Mouse (Mus musculus) MEL-GATA-1-ER (cell line): Measurements from ENCODE around the gene Serpinb2.

ENCODE experiments used
- DNase-seq: peaks from one replicate; pipeline ENCODE4 v3.0.0-alpha.2; 2012; ENCODE audit warnings: low read depth; ENCODE audit errors: extremely low read depth

The Serpinb2 gene

DNA sequence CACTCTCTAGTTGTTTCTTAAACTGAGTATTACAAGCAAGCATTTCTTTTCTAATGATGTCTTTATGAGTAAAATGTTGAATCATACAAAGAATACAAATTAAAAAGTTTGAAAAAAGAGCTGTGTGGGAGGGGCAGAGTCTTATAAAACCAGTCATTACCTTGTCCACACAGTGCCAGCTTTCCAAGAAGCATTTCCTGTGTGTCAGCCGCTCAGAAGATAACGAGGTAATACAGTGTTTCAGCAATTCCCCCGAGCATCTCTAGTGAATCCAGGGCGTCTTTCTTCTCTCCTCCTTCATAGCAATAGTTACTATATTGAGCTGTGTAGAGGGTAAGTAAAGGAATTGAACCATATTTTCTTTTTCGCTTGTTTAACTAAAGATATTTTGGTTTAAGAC is at the start of gene Serpinb2:
Serpinb2 (plus strand) TSS at position 172 of the 400 bp plus-strand sequence.
- DNase-seq: no peak

DNA sequence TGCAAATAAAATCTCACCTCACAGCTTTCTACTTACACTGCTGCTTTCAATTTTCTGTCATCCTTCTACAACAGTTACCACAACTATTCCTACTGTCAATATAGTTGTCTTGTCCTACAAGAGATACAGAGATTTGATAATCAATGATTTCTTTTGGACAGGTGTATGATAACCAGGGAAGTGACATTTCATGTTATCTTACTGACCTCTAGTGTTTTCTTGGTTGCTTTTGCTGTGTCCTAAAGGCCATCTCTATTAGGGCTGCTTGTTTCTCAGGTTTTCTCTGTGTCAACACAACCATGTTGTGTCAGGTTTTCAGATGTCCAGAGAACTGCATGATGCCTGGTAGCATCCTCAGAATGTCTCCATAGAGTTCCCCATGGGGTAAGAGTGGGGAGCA is 31.3 kb upstream of the Serpinb2 start:
- no peak for DNase-seq

DNA sequence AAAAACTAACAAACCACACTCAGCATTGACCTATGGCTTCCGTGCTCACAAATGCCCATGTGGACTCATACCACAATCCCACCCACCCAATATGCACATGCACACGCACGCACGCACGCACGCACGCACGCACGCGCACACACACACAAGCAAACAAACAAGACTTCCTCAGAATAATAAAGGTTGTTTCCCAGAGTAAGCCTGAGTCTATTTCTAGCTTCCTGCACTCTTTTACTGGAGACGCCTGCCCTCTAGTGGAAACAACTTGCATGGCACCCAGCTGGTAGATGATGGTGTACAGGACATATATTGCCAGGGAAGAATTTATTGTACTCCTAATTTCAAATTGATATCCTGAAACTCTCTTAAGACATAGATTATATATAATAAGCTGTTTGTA is 29.8 kb upstream of the Serpinb2 start:
- DNase-seq: peak; percentile 84

DNA sequence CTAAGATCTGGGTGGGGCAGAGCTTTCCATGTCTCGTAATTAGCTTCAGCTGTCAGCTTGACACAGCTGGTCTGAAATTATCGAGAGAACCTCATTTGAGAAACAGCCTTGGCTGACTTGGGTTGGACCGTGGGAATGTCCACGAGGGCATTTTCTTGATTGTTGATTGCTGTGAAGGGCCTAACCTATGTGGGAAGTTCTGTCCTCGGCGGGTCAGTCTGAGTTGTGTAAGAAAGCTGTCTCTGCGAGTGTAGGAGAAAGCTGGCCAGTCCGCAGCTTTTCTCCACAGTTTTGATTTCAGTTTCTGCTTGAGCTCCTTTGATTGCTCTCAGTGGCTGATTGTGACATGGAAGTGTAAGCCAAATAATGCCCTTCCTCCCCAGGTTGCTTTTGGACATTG is 21.6 kb upstream of the Serpinb2 start:
- DNase-seq: no peak

DNA sequence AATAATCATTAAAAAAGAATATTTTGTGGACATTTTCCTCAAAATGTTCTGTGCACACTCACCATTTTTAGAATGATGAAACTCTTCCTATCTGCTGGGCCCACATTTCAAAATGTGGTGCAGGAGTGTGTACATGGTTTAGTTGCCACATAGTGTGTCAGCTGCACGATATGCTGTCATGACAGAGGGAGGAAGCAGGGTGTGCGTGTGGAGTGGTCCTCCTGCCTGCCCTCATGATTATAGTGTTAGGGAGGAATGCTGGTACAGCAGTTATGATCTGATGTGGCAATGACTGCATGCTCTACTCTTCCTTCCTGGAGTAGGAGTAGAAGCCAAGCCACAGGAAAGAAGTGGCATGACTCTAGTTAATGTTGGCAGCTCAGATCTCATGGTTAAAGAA is 14.4 kb upstream of the Serpinb2 start:
- DNase-seq: no peak

DNA sequence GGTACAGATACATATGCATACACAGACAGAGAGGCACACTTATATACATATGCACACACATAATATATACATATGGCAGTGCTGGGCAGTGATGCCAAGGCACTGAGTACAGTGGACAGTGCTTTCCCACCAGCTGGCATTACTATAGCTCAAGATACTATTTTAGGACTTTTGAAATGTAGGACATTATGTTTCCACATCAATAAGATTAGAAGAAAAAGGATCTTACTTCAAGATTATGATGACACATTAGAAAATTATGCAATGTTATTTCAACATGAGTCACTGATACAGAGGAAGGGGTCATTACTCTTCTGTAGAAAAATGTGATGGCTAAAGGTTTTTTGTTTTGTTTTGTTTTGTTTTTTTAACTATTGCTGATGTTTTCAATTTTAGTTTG is 9.2 kb upstream of the Serpinb2 start:
- DNase-seq: no peak

DNA sequence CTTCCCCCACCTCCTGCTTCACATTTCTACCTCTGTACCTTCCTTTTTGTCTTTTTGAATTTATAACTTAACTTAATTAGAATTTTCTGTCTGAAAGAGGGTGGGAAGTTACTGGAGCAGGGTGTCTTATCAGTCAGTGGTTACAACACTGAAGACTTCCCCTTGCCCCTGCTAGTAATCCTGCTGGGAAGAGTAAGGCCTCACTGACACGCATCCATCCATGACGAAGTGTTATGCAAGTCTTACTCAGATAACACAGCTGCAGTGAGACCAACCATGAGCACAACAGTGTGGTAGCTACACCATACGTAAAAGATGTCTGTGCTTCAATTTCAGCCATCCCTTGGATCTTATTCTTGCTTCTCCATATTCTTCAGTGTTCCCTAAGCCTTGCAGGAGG is 7.9 kb upstream of the Serpinb2 start:
- peak; percentile 49 for DNase-seq

DNA sequence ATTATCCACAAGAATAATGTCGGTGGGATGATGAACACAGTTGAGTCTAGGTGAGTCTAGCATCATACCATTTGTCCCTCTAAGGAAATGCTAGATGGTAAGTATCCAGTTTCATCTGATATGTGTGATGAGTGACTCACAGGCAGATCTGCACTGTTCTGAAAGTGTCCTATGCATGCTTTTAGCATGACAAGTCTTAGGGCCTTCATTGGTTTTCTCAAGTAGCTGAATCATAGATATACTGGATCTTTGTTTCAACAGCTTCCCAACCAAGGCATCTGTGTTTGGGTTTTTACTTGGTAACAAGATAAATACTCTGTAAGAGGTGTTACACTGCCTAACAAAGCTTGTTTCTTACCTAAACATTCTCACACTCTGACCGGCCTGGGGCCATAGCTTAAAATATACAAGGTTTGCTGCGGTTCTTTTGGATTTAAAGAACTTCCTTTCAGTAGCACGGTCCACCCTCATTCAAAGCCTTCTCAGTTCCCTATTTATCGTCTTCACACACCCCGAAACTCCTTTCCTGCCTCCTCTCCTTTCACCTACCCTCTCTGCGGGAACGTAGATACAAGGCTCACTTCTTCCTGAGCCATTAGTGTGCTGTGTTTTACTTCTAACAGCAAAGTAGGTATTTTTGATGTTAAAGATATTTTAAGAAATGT is 5.2 kb upstream of the Serpinb2 start:
- no peak for DNase-seq

DNA sequence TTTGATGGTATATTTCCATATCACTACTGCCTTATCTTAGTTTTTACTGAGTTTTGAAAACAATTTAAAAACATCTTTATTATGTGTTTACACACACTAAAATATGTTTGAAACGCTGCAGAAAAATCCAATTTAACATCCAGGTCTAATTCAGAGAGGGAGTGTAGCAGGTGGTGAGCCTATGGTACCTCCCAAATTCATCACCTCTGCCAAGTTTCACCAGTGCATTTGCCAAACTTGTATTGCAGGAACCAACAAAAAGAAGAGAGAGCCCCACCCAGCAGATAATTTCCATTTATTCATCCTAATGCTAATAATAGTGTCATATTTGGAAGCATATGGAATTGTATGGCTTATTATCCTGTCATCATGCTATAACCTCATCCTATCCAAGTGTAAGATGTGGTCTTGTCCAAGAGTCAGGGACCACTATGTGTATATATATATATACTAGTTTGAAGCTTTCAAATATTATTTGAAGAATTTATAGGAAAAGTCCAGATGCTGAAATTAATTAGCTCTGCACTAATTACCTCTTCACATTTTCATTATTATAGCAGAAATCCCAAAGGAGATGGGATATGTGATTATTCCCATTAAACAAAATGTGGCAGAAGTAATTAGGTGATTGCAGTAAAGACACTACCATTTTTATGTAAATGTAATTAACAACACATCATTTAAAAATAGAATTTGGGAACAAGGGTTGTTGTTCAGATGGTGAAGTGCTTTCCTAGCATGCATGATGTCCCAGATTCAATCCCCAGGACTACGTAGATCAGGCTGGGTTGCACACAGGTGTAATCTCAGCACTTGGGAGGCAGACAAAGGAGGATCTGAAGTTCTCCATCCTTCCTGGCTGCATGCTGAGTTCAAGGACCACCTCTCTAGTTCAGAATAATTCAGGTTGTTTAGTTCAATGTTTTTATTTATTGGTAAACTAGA is 1.2 kb downstream of the Serpinb2 start:
- no peak for DNase-seq

DNA sequence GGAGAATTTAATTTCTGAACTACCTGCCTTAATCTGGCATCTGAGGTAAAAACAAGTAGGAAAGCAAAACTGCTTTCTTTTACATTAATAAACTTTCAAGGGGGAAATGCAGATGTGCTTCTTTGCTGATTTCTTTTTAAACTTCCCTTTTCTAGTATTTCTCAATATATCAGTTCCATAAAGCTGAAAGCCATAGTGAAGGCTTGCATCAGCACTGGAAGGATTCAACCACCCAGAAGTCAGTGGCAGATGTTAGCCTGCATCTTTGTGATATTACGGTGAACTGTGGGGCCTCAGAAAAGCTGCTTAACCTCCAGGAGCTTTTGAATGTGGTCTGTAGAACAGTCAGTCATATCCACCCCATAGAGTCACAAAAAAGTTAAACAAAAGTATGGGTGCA is 2.3 kb downstream of the Serpinb2 start:
- no peak for DNase-seq

DNA sequence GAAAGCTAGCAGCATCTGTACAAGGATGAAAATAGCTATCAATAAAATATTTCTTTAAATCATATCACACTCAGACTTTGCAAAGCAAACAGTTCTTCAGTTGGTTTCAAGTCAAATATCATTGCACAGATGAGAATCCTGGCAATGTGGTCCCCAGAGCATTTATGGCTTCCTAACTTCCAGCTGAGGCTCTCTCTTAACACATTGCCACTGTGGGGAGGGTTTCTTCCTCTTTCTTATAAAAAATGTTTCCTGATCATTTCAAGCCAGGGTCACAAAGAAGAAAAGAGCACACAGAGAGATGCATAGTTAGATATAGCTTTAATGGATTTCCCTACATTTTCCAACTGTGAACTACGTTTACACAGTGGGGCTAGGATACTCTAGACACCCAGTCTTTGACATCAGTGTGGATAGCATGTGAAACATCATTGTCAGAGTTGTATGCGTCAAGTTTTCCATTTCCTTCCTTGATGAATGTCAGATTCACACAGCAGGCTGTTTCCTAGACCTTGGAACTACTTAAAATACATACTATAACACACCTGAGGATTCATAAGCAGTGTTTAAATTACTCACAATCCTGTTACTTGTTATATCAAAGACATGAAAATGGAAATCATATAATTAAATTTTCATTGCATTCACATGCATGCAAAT is 4.7 kb downstream of the Serpinb2 start:
- DNase-seq: no peak

DNA sequence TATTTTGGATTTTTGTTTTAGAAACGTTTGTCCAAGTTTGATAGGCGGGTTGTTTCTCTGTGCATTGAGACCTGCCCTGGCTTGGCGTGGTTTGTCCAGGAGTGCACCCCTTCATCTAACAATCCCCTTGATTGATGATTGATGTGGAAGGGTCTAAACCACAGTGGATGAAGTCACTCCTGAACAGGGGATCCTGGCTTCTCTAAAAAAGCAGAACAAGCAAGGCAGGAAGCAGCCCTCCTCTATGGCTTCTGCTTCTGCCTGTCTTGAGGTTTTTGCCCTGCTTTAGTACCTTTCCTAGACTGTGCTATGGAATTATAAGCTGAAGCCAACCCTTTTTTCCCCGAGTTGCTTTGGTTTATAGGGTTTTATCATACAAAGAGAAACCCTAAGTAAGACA is 14.4 kb downstream of the Serpinb2 start:
- no peak for DNase-seq

DNA sequence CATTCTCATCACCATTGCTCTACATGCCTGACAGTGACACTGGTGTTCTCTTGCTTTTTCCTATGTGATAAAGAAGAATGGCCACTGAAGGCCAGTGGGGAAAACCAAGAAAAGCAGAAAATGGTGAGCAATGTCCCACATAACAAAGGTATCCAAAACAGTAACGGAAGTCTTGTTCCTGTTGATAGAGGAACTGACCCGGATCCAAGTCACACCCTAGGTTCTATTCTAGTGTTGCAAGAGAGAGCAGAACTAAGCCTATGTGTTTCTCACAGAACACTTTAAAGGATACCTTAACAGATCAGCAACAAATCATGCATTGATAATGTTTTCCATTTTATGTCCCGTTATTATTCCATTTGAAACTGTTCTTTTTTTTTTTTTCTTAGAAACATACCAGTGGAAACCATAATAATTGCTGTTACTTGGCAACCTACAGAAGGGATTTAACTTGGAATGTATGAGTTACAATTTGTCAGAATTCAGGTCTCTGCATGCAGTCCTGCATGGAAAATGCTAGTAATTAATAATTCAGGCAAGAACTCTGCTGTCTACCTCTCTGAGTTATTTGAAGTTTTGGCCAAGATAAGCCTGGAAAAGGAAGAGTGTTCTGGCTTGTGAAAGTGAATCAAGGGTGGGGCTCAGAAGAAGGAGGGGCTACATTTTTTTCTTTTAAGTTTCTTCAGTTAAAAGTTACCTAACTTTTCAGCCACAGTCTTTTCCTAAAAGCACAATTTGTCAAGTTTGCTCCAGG is 17.3 kb downstream of the Serpinb2 start:
- DNase-seq: no peak

DNA sequence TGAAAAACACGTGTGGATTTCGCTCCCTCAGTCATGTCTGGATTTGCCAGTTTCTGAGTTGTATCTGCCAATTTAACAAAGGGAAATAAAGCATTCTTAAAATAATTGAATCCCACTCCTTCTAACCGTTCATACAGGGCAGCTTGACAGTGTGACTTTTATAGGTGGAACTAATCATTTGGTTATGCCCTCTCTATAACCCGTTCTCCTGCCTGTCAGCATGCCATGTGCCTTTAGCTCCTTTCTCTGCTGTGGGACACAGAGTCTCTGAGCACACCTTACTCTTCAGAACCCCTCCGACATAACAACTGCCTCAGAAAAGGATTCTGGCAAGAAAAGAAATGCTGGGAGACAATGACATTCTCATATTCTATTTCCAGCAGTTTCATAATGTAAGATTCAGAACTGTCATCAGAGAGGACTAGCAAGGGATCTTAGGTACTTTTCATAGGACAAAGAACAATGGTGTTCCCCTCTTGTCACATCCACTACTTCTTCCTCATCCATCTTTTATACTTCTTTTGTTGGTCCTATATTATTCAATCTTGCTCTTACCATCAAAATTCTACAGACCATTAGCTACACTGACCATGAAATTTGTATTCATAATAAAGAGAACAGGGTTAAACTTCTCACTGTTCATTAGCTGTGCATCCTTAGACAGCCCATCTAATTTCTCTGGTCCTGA is 18.3 kb downstream of the Serpinb2 start:
- DNase-seq: no peak

DNA sequence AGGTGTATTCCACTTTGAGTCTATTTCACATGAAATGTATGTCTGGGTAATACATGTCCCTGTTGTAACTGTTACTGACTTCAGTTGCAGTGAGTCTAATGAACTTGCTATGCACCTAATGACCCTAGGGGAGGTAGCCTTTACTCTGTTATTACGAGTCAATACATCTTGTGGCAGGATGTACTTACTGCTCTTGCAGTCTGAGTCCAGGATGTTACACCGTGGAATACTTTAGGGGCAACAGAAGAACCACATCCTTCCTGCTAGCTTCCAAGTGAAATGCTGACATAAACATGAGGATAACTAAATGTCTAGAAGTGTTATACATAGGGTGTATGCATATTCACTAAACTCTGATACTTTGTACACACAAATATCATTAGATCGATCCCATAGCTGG is 22.5 kb downstream of the Serpinb2 start:
- DNase-seq: no peak

DNA sequence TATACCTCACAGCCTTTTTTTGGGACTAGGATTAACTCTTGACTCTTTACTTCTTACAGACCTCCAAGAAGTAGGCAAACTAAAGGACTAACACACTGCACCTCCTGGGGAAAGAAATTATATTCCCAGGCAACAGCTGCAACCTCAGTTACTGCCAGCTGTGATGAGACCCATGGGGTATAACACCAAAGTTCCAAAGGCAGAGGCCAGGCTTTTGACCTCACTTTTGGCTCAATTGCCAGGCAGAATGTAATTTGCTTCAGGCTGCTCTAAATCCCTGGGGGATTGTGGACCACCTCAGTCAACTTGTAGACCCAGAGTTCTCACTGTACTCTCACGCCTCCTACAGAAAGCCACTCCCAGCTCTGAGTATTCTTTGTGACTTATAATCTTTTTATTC is 26.2 kb downstream of the Serpinb2 start:
- DNase-seq: no peak

DNA sequence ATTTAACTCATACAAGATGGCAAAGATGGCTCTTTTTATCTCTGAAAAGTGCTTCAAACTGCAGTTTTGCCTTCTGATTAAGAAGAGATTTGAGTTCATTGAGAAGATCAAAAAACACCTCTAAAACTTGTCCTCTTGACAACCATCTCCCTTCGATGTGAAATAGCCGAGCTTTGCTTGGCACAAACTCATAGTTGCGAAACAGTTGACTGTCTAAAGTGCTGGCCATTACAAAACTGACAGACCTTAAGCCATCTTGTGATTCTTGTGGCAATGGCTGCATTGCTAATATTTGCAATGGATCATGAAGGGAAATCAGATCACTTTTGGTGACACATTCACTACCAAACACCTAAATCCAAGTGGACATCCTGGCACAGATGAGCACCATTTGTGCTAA is 48.3 kb downstream of the Serpinb2 start:
- no peak for DNase-seq

DNA sequence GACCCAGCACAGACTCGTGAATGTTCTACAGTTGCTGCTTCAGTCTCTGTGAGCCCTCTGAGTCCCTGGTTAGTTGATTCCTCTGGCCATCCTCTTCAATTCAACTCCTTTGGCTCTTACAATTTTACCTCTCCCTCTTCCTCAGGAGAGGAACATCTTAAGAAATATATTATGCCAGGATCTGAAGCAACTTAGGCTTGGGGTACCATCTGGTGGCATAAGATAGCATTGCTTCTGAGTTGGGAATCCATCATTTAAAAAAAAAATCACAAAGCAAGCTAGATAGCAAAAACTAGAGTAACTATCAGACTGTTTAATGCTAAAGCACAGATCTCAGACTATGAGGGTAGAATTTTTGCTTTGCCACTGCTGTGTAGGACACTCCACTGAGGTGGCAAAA is 50.9 kb downstream of the Serpinb2 start:
- DNase-seq: no peak

DNA sequence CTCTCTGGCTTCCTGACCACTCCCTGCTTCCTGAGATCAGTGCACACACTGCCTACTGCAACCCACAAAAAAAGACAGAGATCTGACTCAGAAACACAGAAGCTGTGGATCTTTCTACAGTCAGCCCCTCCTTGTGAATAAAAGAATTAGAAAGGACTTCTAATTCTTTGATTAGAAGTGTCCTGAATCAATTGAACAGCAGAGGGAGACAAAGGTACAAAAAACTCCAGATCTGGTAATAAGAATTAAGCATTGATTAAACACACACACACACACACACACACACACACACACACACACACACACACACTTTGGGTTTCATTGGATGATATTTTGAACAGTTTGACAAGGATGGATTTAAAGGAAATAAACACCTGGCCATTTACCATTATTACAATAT is 54.4 kb downstream of the Serpinb2 start:
- no peak for DNase-seq

DNA sequence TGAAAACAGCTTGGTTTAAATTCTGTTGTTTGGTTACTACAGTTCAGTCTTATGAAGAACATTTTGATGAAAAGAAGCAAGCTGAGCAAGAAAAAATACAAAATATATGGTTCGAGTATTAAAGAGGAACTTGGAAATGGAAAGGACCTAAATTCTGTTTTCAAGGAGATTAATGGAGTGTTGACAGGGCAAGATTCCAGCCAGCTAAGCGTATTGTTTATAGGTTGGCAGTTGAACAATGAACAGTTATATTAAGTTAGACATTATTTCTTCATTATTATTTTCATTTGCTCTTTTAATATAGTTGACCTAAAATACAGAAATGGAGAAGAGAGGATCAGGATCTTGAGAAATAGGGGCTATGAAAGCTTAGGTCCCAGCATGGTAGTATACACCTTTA is 64.9 kb downstream of the Serpinb2 start:
- no peak for DNase-seq

DNA sequence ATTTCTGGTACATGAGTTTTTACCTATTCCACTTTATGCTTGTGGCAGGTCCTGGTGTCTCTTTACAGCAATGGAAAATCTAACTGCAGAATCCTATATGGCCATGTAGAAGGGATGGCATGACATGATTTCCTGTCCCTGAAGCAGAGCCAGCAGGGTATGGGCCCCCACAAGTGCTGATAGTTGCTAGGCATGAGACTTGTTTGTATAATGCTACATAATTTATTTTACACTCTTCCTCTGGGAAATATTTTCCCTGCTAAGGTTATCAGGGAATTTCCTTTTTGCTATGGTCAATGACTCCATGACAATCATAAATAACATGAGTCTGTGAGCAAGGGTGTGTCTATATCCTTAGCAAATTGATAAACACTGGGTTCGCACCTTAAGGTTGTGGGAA is 66.3 kb downstream of the Serpinb2 start:
- no peak for DNase-seq
